Mouse (Mus musculus): ENCODE results near the gene Hspbp1. TPM values are rescaled to one million over a fixed set of nuclear protein-coding genes. Genes with fewer than 3 reads are reported as not detected.

Hspbp1 gene
- total RNA-seq, 2 experiments from 2014 or later = 33.8 to 38.5 TPM

GRCm38 (mm10) chr7:4668506-4668905 lies 16.4 kb downstream of the Hspbp1 start:
- DNase-seq = no peak

- no peak for DNase-seq
Observed at GRCm38 (mm10) chr7:4666871-4667270, 18.0 kb downstream of the Hspbp1 start.

- DNase-seq = no peak
Observed at GRCm38 (mm10) chr7:4663742-4664141, 21.1 kb downstream of the Hspbp1 start.

- no peak for DNase-seq
Observed at GRCm38 (mm10) chr7:4663179-4663578, 21.7 kb downstream of the Hspbp1 start.

- no peak for DNase-seq
Observed at GRCm38 (mm10) chr7:4659911-4660443, 24.9 kb downstream of the Hspbp1 start.

- peak; percentile 96 to 99 for DNase-seq
Observed at GRCm38 (mm10) chr7:4658912-4659551, 25.8 kb downstream of the Hspbp1 start, which contains the start of gene Ppp6r1. Gene Ppp6r1 (minus strand): TSS chr7:4659019.

GRCm38 (mm10) chr7:4658128-4658907 lies 26.6 kb downstream of the Hspbp1 start:
- DNase-seq = peak in 1 of 2 experiments; percentile 36

GRCm38 (mm10) chr7:4657521-4658127 lies 27.2 kb downstream of the Hspbp1 start:
- DNase-seq = peak in 1 of 2 experiments; percentile 37

GRCm38 (mm10) chr7:4656818-4657217 lies 28.1 kb downstream of the Hspbp1 start:
- DNase-seq = no peak

- no peak for DNase-seq
Observed at GRCm38 (mm10) chr7:4655916-4656315, 29.0 kb downstream of the Hspbp1 start.

- no peak for DNase-seq
Observed at GRCm38 (mm10) chr7:4655393-4655792, 29.5 kb downstream of the Hspbp1 start.

- no peak for DNase-seq
Observed at GRCm38 (mm10) chr7:4654221-4654620, 30.6 kb downstream of the Hspbp1 start.

- peak in 1 of 2 experiments; percentile 71 for DNase-seq
Observed at GRCm38 (mm10) chr7:4653780-4654179, 31.1 kb downstream of the Hspbp1 start.

GRCm38 (mm10) chr7:4653351-4653750 lies 31.5 kb downstream of the Hspbp1 start:
- no peak for DNase-seq

- DNase-seq = no peak
Observed at GRCm38 (mm10) chr7:4652726-4653125, 32.1 kb downstream of the Hspbp1 start.

GRCm38 (mm10) chr7:4651581-4651980 lies 33.3 kb downstream of the Hspbp1 start:
- no peak for DNase-seq

- no peak for DNase-seq
Observed at GRCm38 (mm10) chr7:4647992-4648391, 36.9 kb downstream of the Hspbp1 start.

- DNase-seq = peak; percentile 54 to 68
Observed at GRCm38 (mm10) chr7:4647291-4647690, 37.6 kb downstream of the Hspbp1 start.

GRCm38 (mm10) chr7:4646806-4647205 lies 38.1 kb downstream of the Hspbp1 start:
- DNase-seq = no peak

- no peak for DNase-seq
Observed at GRCm38 (mm10) chr7:4643225-4643624, 41.6 kb downstream of the Hspbp1 start.

- no peak for DNase-seq
Observed at GRCm38 (mm10) chr7:4641956-4642355, 42.9 kb downstream of the Hspbp1 start.

GRCm38 (mm10) chr7:4641155-4641554 lies 43.7 kb downstream of the Hspbp1 start:
- no peak for DNase-seq

GRCm38 (mm10) chr7:4636179-4636578 lies 48.7 kb downstream of the Hspbp1 start:
- no peak for DNase-seq

Data from heart, adult 18-20 months (tissue).